Mouse (Mus musculus): ENCODE measurements around the gene Pik3r2.

DNA sequence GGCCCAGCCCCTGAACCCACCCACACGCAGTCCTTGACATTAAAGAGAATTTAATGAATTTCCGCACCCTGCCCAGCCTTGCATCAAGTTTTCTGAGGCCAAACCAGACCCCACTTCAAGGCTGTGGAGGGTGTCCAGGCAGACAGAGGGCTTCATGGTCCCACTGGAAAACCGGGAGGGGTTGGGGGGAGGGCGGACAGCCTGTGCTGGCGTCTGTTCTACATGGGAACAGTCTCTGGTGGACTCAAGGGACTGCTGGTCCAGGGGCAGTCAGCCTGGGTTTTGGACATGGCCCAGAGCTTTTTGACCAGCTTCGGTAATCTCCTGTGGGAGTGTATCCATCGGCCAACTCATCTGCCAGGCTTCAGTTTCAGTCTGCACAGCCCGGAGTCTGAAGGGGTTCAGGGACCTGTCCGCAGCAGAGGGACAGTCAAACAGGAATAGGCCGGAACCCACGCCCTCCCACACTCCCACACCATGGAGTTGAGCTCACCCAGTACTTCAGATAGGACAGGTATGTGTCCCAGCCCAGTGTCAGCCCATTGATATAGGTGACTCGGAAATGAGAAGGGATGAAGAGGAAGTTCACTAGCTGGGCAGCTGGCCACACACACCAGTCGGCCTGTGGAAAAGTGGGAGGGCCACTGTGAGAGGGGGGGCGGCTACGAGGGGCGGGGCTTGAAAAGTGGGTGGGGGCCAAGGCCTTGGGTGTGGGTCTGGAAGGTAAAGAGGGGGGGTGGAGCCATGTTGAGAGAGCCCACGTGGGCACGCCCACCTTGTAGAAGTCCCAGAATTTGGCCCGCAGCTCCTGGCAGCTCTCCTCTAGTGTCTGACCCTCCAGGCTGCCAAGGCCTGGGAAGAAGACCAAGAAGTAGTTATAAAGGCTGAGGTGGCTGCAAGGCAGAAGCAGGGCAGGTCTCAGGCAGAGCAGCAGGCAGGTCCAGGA lies 17.6 kb downstream of the Pik3r2 start:
- no peak for TF ChIP-seq NRF1 (IDR thresholded peaks at IDR 0.05; ENCODE audit: insufficient read depth, low read depth, low read length, poor library complexity, severe bottlenecking)
- no peak for TF ChIP-seq RCOR1 (IDR thresholded peaks at IDR 0.05; ENCODE audit: low read depth, low read length)
- no peak for TF ChIP-seq CTCF (IDR thresholded peaks at IDR 0.05 in 2 of 3, conservative IDR thresholded peaks at IDR 0.05 in 1 of 3; ENCODE audit: control insufficient read depth in 1 of 3, insufficient read depth in 1 of 3, low read depth in 2 of 3, low read length in 3 of 3, poor library complexity in 1 of 3, severe bottlenecking in 1 of 3)
- no peak for TF ChIP-seq TCF12 (IDR thresholded peaks at IDR 0.05; ENCODE audit: low read depth, low read length)
